Mouse (Mus musculus): Measurements from ENCODE around the gene Zfp367.

DNA sequence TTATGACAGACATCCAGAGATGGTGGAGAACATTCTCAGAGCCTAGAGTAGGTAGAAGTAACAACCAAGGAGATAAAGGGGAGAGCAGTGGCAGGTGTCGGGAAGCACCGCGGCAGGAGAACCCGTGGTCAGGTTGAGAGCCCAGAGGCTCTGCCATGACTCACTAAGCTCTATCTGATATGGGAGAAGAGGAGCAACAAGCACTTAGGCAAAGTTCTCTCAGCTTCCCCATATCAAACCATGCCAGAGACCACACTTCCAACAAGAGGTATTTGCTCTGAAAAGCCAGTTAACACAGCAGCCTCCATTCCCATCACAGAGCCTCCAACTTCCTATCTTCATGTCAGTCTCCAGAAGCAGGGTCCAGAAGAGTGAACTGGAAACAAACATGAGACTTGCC, 47.9 kb upstream of the Zfp367 start:
- TF ChIP-seq CTCF (conservative IDR thresholded peaks at IDR 0.05; ENCODE audit: low read length) (no peak), NANOG (IDR thresholded peaks at IDR 0.05; ENCODE audit: borderline replicate concordance, low read length) (no peak)

Data from E14TG2a.4 (cell line).